ENCODE assay signal across 7 mouse cellular contexts in genomic region chr10:29362197-29362900, GRCm38 (mm10). TPM values are rescaled to one million over a fixed set of nuclear protein-coding genes. Genes with fewer than 3 reads are reported as not detected.
DNase-seq lines count a peak whose midpoint lies in the region; ATAC-seq and TF ChIP-seq lines count a peak whose summit lies in the region.

Rnf146 (minus strand) TSS chr10:29362442.

- H3K9me3 ChIP-seq in CH12.LX (replicated peaks; ENCODE audit: low read length) = no peaks in the 10 kb centered on the region
- H3K9me3 ChIP-seq in liver, embryonic 11.5 days (ENCODE audit: control insufficient read depth, low read length) = no peaks in the 10 kb centered on the region

- ATAC-seq in erythroid progenitor cell, adult 5-6 weeks (replicated peaks; ENCODE audit: low FRiP score, poor library complexity, severe bottlenecking) = peak; percentile 50
- peak; percentile 57; the same call in 1 of the 2 replicates for ATAC-seq in liver, embryonic 11.5 days (replicated peaks; ENCODE audit: low FRiP score)

- 8% methylated on average over 15 of the region's 15 CpGs for WGBS in liver, embryonic 11.5 days
- 2% methylated on average over 15 of the region's 15 CpGs for WGBS in small intestine, adult 2 months

- peak within 1 kb of the TSS; percentile 69 for H3K27ac ChIP-seq in CH12.LX (ENCODE audit: insufficient read depth, low read depth)
- peak within 1 kb of the TSS; percentile 94 for H3K27ac ChIP-seq in liver, embryonic 11.5 days (ENCODE audit: low read depth, low read length)
- peak within 1 kb of the TSS; percentile 93 for H3K27ac ChIP-seq in small intestine, adult 2 months (ENCODE audit: insufficient read depth, low read depth, low read length)

- peaks cover 19% of the 10 kb centered on the region for H3K79me2 ChIP-seq in CH12.LX (replicated peaks; ENCODE audit: control insufficient read depth, extremely low read depth, insufficient read depth, poor library complexity, severe bottlenecking)

- H3K27me3 ChIP-seq in CH12.LX (replicated peaks) = no peaks in the 10 kb centered on the region
- H3K27me3 ChIP-seq in liver, embryonic 11.5 days (replicated peaks; ENCODE audit: control insufficient read depth, insufficient read depth, low read length) = no peaks in the 10 kb centered on the region
- no peaks in the 10 kb centered on the region for H3K27me3 ChIP-seq in small intestine, adult 2 months (ENCODE audit: control insufficient read depth, insufficient read depth, low read length)

- no peak for TF ChIP-seq EP300 in CH12.LX (IDR thresholded peaks at IDR 0.05; ENCODE audit: low read length)

- H3K4me3 ChIP-seq in CH12.LX (replicated peaks in 1 of 3; ENCODE audit: low read depth in 2 of 3, low read length in 2 of 3, poor library complexity in 1 of 3) = peak within 1 kb of the TSS; percentile 75 to 83 (median 80)
- peak within 1 kb of the TSS; percentile 89 for H3K4me3 ChIP-seq in liver, embryonic 11.5 days (ENCODE audit: low read depth, low read length)
- H3K4me3 ChIP-seq in small intestine, adult 2 months (ENCODE audit: low read depth, low read length) = peak within 1 kb of the TSS; percentile 93

- peak; percentile 72 for DNase-seq in 416B (ENCODE audit: low read depth)
- no peak for DNase-seq in CH12.LX (ENCODE audit: extremely low read depth)
- no peak for DNase-seq in heart, postnatal 4 days
- DNase-seq in liver, embryonic 11.5 days (ENCODE audit: low spot score) = no peak
- DNase-seq in spleen, adult 18-20 months = no peak

- in situ Hi-C loops in CH12.LX (cut with MboI; ENCODE audit: low pct_ligation_motif_present, low pct_unique_long_range_greater_than_20kb, low sequenced_read_pairs) = no loop called here

- peaks cover 3 to 22% of the 10 kb centered on the region in 2 experiments; a peak in 2 of 4 replicates for H3K4me1 ChIP-seq in CH12.LX (ENCODE audit: control insufficient read depth in 1 of 2, insufficient read depth in 2 of 2)
- H3K4me1 ChIP-seq in liver, embryonic 11.5 days (replicated peaks; ENCODE audit: control insufficient read depth, insufficient read depth, low read length) = peaks cover 4% of the 10 kb centered on the region
- peaks cover 2% of the 10 kb centered on the region; the same call in 1 of the 2 replicates for H3K4me1 ChIP-seq in small intestine, adult 2 months (ENCODE audit: control insufficient read depth, insufficient read depth, insufficient read length, low read length)

- no peak for TF ChIP-seq RAD21 in CH12.LX (IDR thresholded peaks at IDR 0.05; ENCODE audit: low read depth, low read length)

- peaks cover 0 to 3% of the 10 kb centered on the region in 2 experiments for H3K36me3 ChIP-seq in CH12.LX (replicated peaks in 1 of 2; ENCODE audit: control insufficient read depth in 1 of 2, insufficient read depth in 1 of 2, low read length in 1 of 2)
- no peaks in the 10 kb centered on the region for H3K36me3 ChIP-seq in liver, embryonic 11.5 days (ENCODE audit: control insufficient read depth, insufficient read depth, low read length)
- H3K36me3 ChIP-seq in small intestine, adult 2 months (ENCODE audit: control insufficient read depth, insufficient read depth, low read length) = no peaks in the 10 kb centered on the region

- peak within 1 kb of the TSS; percentile 94 for H3K4me2 ChIP-seq in CH12.LX (ENCODE audit: insufficient read depth, low read depth, poor library complexity, severe bottlenecking)
- H3K4me2 ChIP-seq in liver, embryonic 11.5 days = peak within 1 kb of the TSS; percentile 74

- TF ChIP-seq CTCF in CH12.LX (conservative IDR thresholded peaks at IDR 0.05 in 1 of 2, IDR thresholded peaks at IDR 0.05 in 1 of 2; ENCODE audit: low read depth in 2 of 2, low read length in 2 of 2) = no peak
- TF ChIP-seq CTCF in small intestine, adult 2 months (IDR thresholded peaks at IDR 0.05; ENCODE audit: extremely low read depth, insufficient read length, insufficient replicate concordance, low read depth, low read length) = no peak

- no peak; the same call in 1 of the 2 replicates for TF ChIP-seq POLR2A in CH12.LX (IDR thresholded peaks at IDR 0.05; ENCODE audit: low read depth, low read length)
- no peak for TF ChIP-seq POLR2A in small intestine, adult 2 months (IDR thresholded peaks at IDR 0.05; ENCODE audit: low read depth, low read length)

- dilution Hi-C loops in CH12.LX (cut with MboI; ENCODE audit: extremely low pct_ligation_motif_present, extremely low pct_unique_long_range_greater_than_20kb, low sequenced_read_pairs) = no loop called here

- H3K9ac ChIP-seq in CH12.LX (ENCODE audit: insufficient read depth, low read depth) = peak within 1 kb of the TSS; percentile 82
- peak within 1 kb of the TSS; percentile 96 for H3K9ac ChIP-seq in liver, embryonic 11.5 days (ENCODE audit: low read depth, low read length)

TF ChIP-seq in CH12.LX, 34 proteins besides CTCF, POLR2A, EP300 and RAD21:
- TF ChIP-seq TBP (conservative IDR thresholded peaks at IDR 0.05; ENCODE audit: low read depth, low read length) (no peak), JUND (conservative IDR thresholded peaks at IDR 0.05; ENCODE audit: low read depth, low read length) (no peak), ZMIZ1 (IDR thresholded peaks at IDR 0.05; ENCODE audit: low read depth, low read length) (no peak), E2F4 (IDR thresholded peaks at IDR 0.05; ENCODE audit: insufficient replicate concordance, low read depth, low read length) (no peak), MAX (IDR thresholded peaks at IDR 0.05; ENCODE audit: low read length) (no peak; the same call in 1 of the 2 replicates), JUN (IDR thresholded peaks at IDR 0.05; ENCODE audit: insufficient read depth, low read depth, low read length) (no peak), ZNF384 (IDR thresholded peaks at IDR 0.05; ENCODE audit: low read depth, low read length) (no peak), POLR2AphosphoS2 (IDR thresholded peaks at IDR 0.05; ENCODE audit: low read depth, low read length) (no peak; the same call in 1 of the 2 replicates), MAFK (IDR thresholded peaks at IDR 0.05; ENCODE audit: insufficient replicate concordance, low read length) (no peak), ETS1 (conservative IDR thresholded peaks at IDR 0.05; ENCODE audit: low read depth, low read length) (no peak), USF1 (IDR thresholded peaks at IDR 0.05; ENCODE audit: low read depth, low read length) (no peak), MYC (IDR thresholded peaks at IDR 0.05; ENCODE audit: low read depth, low read length) (no peak), MEF2A (IDR thresholded peaks at IDR 0.05; ENCODE audit: borderline replicate concordance, low read depth, low read length) (no peak), MAZ (IDR thresholded peaks at IDR 0.05; ENCODE audit: low read depth, low read length) (no peak)

RNA-seq across cellular contexts. Expression of gene Rnf146, which starts in this region (rescaled TPM):
- total RNA-seq in CH12.LX (2012; rRNA removed) (20.8 and 22.5 TPM in 2 replicates), CH12.LX (2014; rRNA removed) (29.7 and 32.1 TPM in 2 replicates)
- 24.5 and 32.1 TPM in 2 replicates for polyA plus RNA-seq in CH12.LX (2012; ENCODE audit: insufficient read length, low read depth)
- 14.1 and 22.2 TPM in 2 replicates for total RNA-seq in erythroid progenitor cell, adult 5-6 weeks (2015; ENCODE audit: low replicate concordance)
- 23.5 and 32.1 TPM in 2 replicates for total RNA-seq in erythroid progenitor cell, adult 5-6 weeks (2017; ENCODE audit: low replicate concordance)
- total RNA-seq in heart, postnatal 4 days (2021) = 10 to 100 TPM; 46.2 to 54.7 TPM
- polyA plus RNA-seq in liver, embryonic 11.5 days (2014; fragmentation: Nextera tagmentation; extraction: Ambion mirVana) = 28.3 and 32.6 TPM in 2 replicates
- 4.3 and 9.1 TPM in 2 replicates for polyA plus RNA-seq in small intestine, adult 2 months (2012; rRNA removed)
